Mouse (Mus musculus) left cerebral cortex, adult 9 months (tissue): ENCODE results near the gene Gpatch2.

Source experiments
- DNase-seq, 2 experiments: peaks; one replicate each; pipeline ENCODE4 v3.0.0; 2022; ENCODE audit warnings: low spot score in 2 of 2

Gpatch2 gene

GRCm38 (mm10) chr1:187303221-187303620, 87.9 kb downstream of the Gpatch2 start:
- DNase-seq: no peak

- no peak for DNase-seq
Measured at GRCm38 (mm10) chr1:187307335-187307734, 92.0 kb downstream of the Gpatch2 start.

GRCm38 (mm10) chr1:187308523-187308922, 93.2 kb downstream of the Gpatch2 start:
- DNase-seq: no peak

GRCm38 (mm10) chr1:187311122-187311521, 95.8 kb downstream of the Gpatch2 start:
- DNase-seq: no peak

- no peak for DNase-seq
Measured at GRCm38 (mm10) chr1:187313323-187313722, 98.0 kb downstream of the Gpatch2 start.

- DNase-seq: no peak
Measured at GRCm38 (mm10) chr1:187313763-187314162, 98.5 kb downstream of the Gpatch2 start.

- no peak for DNase-seq
Measured at GRCm38 (mm10) chr1:187314516-187314915, 99.2 kb downstream of the Gpatch2 start.

GRCm38 (mm10) chr1:187315821-187316220, 100.5 kb downstream of the Gpatch2 start:
- no peak for DNase-seq

- no peak for DNase-seq
Measured at GRCm38 (mm10) chr1:187316555-187316954, 101.2 kb downstream of the Gpatch2 start.

GRCm38 (mm10) chr1:187321814-187322213, 106.5 kb downstream of the Gpatch2 start:
- DNase-seq: no peak

- no peak for DNase-seq
Measured at GRCm38 (mm10) chr1:187322505-187323208, 107.3 kb downstream of the Gpatch2 start.

- DNase-seq: no peak
Measured at GRCm38 (mm10) chr1:187323209-187323589, 107.9 kb downstream of the Gpatch2 start.

GRCm38 (mm10) chr1:187342551-187342950, 127.2 kb downstream of the Gpatch2 start:
- no peak for DNase-seq

- no peak for DNase-seq
Measured at GRCm38 (mm10) chr1:187345156-187345555, 129.8 kb downstream of the Gpatch2 start.

- DNase-seq: no peak
Measured at GRCm38 (mm10) chr1:187346923-187347322, 131.6 kb downstream of the Gpatch2 start.

- DNase-seq: no peak
Measured at GRCm38 (mm10) chr1:187347606-187348005, 132.3 kb downstream of the Gpatch2 start.

GRCm38 (mm10) chr1:187348053-187348820, 132.9 kb downstream of the Gpatch2 start:
- DNase-seq: no peak

- DNase-seq: no peak
Measured at GRCm38 (mm10) chr1:187348859-187349258, 133.6 kb downstream of the Gpatch2 start.

GRCm38 (mm10) chr1:187356169-187356568, 140.9 kb downstream of the Gpatch2 start:
- no peak for DNase-seq

GRCm38 (mm10) chr1:187356904-187357303, 141.6 kb downstream of the Gpatch2 start:
- DNase-seq: no peak

- DNase-seq: no peak
Measured at GRCm38 (mm10) chr1:187360240-187360639, 144.9 kb downstream of the Gpatch2 start.

GRCm38 (mm10) chr1:187362536-187362935, 147.2 kb downstream of the Gpatch2 start:
- DNase-seq: no peak

- DNase-seq: no peak
Measured at GRCm38 (mm10) chr1:187365424-187365823, 150.1 kb downstream of the Gpatch2 start.
